Mouse (Mus musculus) gastrocnemius, postnatal 36 days (tissue): Measurements from ENCODE around the gene Olfr170. TPM values are rescaled to one million over a fixed set of nuclear protein-coding genes. Genes with fewer than 3 reads are reported as not detected.
"Not testable (repeated sequence)": the region's sequence is repeated elsewhere in the genome, so short reads cannot be mapped to it uniquely, and the experiment has no call there.

ENCODE experiments used
- DNase-seq, 2 experiments: peaks; one replicate each; pipeline ENCODE4 v3.0.0; 2022
- intact Hi-C: fragments of 180-260 bp; cut with DNase I; formaldehyde crosslinking; loops from one replicate; pipeline ENCODE4 v1.15.1; 2025
- long read RNA-seq, 2 experiments: library from polyadenylated mRNA; stranded (forward); transcript quantifications; one replicate each; pipeline ENCODE4 v2.0.0; 2021
- total RNA-seq, 2 experiments: library from RNA; stranded (reverse); gene quantifications; 2 replicates each; pipeline ENCODE4 v1.2.3; 2021

The Olfr170 gene
- not detected for total RNA-seq
- long read RNA-seq, experiment 1: 0 reads
- long read RNA-seq, experiment 2: 0 reads

- not testable (repeated sequence) for DNase-seq
These were observed at the start of gene Olfr170 for GRCm38 (mm10) chr16:19611782-19612181. Olfr170 (minus strand) TSS chr16:19611882.

GRCm38 (mm10) chr16:19629816-19630215, 18.1 kb upstream of the Olfr170 start, which contains the start of gene Olfr171:
Olfr171 (minus strand) TSS chr16:19629916.
- no peak for DNase-seq
- intact Hi-C loops: no loop called here

More at GRCm38 (mm10) chr16:19611782-19612181, at the start of gene Olfr170:
- intact Hi-C loops: not testable (repeated sequence)

GRCm38 (mm10) chr16:19603166-19603565, 8.5 kb downstream of the Olfr170 start:
- DNase-seq: no peak

GRCm38 (mm10) chr16:19571709-19572108, 40.0 kb downstream of the Olfr170 start, which contains the start of gene Olfr169:
Olfr169 (minus strand) TSS chr16:19571809.
- DNase-seq, intact Hi-C loops: not testable (repeated sequence)

More at GRCm38 (mm10) chr16:19603166-19603565, 8.5 kb downstream of the Olfr170 start:
- intact Hi-C loops: no loop called here

Other genes starting within 250 kb of the Olfr170 start
- not detected for gene Olfr165, start 188.7 kb downstream of the Olfr170 start, total RNA-seq
- gene Olfr166, start 128.2 kb downstream of the Olfr170 start, total RNA-seq: not detected
- gene Olfr167, start 89.6 kb downstream of the Olfr170 start, total RNA-seq: not detected
- gene Olfr168, start 76.3 kb downstream of the Olfr170 start, total RNA-seq: not detected
- not detected for gene Olfr169, start 40.1 kb downstream of the Olfr170 start, total RNA-seq
- gene Olfr171, start 18.0 kb upstream of the Olfr170 start, total RNA-seq: not detected
- not detected for gene Lamp3, start 94.5 kb upstream of the Olfr170 start, total RNA-seq
- under 1 TPM; 0.10 to 0.57 TPM for gene B3gnt5, start 148.3 kb upstream of the Olfr170 start, total RNA-seq